Mouse (Mus musculus) CD4-positive, CD25-positive, alpha-beta regulatory T cell, adult 2 months (primary cell): ENCODE data around the gene Myo18a.

ENCODE experiments used
- DNase-seq: peaks from one replicate; pipeline ENCODE4 v3.0.0-alpha.2; 2012; ENCODE audit warnings: low read depth, low spot score

The Myo18a gene

GRCm38 (mm10) chr11:77836751-77837150, 73.7 kb downstream of the Myo18a start:
- DNase-seq, result no peak

DNA sequence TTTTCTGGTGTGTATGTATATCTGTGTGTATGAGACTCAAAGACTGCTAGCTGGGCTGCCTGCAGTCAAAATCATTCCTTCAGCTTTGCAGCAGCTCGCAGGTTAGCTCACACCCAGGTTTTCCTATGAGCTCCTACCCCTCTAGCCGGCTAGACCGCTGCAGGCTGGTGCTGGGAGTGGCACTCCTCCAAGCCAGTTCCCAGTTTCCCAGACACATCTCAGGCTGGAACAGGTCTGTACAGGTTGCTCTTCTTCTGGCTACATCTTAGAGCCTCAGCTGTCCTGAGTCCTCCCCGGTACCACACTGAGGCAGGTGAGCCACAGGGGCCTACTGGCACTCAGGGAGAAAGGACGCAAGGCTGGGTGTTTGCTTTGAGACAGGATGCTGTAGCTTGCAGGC, 74.8 kb downstream of the Myo18a start:
- no peak for DNase-seq

- DNase-seq, result no peak
Observed at GRCm38 (mm10) chr11:77840523-77841245, 77.6 kb downstream of the Myo18a start.

GRCm38 (mm10) chr11:77843068-77843905, 80.2 kb downstream of the Myo18a start:
- DNase-seq, result no peak

- no peak for DNase-seq
Observed at GRCm38 (mm10) chr11:77843906-77844200, 80.8 kb downstream of the Myo18a start.

DNA sequence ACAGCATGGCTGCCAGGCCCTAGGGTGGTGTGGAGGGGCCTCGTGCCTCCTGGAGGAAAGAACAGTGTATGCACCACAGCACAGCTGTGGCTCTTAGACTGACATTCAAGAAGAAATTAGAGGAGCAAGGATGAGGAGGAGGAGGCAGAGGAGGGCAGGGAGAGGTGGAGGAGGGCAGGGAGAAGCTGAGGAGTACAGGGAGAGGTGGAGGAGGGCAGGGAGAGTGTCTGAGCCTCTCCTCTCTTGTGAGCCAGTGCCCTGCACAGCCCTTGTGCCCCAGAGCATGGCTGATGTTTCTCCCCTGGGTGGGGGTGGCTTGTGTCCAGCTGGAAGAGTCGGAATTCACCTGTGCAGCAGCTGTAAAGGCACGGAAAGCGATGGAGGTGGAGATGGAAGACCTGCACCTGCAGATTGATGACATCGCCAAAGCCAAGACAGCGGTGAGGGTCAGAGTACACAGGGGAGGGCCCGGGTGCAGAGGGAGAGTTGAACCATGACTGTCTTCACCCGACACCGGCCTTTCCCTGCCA, 84.6 kb downstream of the Myo18a start:
- DNase-seq, result no peak

GRCm38 (mm10) chr11:77848131-77848530, 85.1 kb downstream of the Myo18a start:
- DNase-seq, result no peak

DNA sequence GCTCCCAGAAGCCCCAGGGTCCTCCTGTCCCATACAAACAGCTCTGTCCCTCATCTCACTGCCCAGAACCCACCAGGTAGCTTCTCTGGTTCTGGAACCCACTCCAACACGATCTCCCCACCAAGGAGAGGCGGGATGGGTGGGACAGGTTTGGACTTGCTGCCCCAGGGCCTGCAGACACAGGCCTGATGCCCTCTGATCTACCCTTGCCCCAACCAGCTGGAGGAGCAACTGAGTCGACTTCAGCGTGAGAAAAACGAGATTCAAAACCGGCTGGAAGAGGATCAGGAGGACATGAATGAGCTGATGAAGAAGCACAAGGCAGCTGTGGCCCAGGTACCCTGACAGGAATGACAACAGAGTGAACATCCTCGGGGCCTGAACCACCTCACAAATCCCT, 86.1 kb downstream of the Myo18a start:
- DNase-seq, result no peak

DNA sequence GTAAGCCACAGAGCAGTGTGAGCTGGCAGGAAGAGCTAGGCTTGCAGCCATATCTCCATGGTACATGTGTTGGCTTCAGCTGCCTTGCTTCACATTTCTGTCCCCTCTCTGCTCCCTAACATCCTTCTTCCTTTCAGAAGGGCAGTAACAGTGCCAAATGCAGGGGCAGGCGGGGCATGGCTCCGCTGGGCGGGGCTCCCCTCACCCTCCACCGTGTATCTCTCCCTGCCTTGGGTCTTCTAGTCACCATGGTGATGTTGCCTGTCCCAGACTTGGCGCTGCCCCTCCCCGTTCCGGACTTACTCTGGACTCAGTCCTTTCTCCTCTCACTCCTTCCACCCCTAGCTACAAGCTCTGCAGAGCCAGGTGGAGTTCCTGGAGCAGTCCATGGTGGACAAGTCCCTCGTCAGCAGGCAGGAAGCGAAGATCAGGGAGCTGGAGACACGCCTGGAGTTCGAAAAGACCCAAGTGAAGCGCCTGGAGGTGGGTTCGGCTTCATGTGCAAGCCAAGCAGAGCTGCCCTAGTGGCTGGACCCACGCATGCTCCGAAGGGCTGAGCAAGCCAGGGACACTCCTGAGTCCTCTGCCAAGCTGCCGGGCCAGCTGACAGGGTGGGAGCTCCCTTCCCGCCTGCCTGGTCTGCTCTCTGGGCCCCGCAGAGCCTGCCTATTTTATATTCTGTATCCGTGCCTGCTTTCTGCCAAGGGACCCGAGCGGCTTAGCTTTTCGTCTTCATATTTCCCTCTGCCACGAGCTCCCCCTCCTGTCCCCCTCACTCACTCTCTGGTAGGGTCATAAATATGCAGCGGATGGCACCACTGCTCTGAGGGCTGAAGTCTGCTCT, 87.6 kb downstream of the Myo18a start:
- DNase-seq, result no peak

DNA sequence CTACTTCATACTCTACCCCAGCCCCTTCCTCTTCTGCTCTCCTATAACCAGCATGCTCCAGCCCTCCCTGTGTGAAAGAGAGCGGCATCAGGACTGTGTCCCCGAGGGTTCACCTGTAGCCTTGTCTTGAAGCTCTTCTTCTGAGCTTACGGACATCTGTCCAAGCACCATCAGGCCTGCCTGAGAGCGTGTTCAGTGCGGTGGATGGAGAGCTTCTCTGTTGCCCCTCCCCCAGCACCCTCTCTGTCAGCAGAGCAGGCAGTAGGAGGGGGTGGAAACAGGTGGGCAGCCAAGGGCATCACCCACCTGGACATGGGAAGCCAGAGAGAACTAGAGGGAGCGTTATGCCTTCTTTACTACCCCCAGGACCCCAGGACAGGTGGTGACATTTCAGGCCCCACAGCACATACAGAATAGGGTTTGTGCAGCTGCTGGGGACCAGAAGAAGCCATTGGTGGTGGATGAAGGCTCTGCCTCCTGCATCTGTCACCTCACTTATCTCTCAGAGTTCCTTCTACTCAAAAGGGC, 88.5 kb downstream of the Myo18a start:
- no peak for DNase-seq

DNA sequence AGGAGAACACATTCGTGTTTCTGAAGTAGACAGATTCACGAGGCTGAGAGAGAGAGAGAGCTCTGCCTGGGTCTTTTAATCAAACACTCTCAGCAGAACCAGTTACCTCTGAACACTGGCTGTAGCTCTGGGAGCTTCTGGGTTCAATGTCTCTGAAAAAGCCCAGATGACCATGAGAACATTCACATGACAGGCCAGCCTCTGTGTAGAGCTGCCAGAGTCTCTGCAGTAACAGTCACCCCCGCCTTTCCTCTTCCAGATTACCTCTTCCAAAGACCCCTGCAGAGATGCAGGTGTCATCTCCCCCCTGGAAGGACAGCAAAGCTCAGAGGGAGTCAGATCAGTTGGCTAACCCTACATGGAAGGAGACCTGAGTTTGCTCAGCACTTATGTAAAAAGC, 89.1 kb downstream of the Myo18a start:
- no peak for DNase-seq

GRCm38 (mm10) chr11:77852941-77853668, 90.1 kb downstream of the Myo18a start:
- no peak for DNase-seq

GRCm38 (mm10) chr11:77854641-77855040, 91.6 kb downstream of the Myo18a start:
- no peak for DNase-seq

- no peak for DNase-seq
Observed at GRCm38 (mm10) chr11:77855396-77855795, 92.3 kb downstream of the Myo18a start.

DNA sequence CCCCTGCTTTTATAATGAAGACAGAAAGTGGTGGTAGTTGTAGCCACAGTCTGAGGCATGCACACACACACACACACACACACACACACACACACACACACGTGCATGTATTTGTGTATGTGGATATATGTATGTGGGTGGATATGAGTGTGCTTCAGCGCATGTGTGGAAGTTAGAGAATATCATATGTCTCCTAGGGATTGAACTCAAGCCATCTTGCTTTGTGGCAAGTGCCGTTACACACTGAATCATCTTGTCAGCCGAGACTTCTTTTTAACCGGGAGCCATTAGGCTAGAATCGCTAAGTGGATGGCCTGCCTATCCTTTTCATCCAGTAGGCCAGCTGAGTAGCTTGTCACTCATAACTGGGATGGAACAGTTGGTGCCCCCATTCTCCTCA, 94.0 kb downstream of the Myo18a start:
- no peak for DNase-seq

- no peak for DNase-seq
Observed at GRCm38 (mm10) chr11:77858589-77858988, 95.5 kb downstream of the Myo18a start.

DNA sequence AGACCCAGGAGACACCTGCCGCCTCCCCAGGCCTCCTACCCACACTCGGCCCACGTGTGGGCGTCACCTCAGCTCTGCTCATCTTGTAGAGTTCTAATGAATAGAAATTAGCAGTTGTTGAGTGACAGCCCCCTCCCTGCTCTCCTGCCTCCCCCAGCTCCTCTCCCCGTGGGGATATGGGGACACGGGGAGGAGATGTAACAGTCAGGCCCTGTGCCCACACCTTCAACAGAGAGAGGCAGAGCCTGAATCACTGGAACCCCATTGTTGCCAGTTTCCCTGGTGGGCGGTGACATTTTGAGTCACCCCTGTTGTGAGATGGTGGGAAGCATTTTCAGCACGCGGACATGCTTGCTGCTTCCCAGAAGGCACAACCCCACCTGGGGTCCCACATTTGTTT, 97.9 kb downstream of the Myo18a start:
- DNase-seq, result no peak

DNA sequence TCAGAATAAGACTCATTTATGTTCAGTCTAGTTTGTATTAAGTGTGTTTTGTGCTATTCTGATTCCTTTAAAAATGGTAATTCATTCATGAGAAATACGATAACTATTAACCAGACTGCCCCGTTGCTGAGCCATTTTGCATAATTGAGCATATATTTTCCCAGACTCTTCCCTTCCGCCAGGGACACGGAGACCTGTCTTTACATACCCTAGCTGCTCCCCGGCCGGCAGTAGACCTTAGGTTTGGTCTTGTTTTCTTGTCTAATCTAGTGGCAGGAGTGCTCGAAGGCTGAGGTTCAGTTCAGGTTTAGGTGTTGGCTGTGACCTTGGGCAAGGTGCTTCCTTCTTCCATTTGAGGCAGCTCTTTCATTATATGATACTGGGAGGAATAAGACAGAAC, 99.8 kb downstream of the Myo18a start:
- no peak for DNase-seq

DNA sequence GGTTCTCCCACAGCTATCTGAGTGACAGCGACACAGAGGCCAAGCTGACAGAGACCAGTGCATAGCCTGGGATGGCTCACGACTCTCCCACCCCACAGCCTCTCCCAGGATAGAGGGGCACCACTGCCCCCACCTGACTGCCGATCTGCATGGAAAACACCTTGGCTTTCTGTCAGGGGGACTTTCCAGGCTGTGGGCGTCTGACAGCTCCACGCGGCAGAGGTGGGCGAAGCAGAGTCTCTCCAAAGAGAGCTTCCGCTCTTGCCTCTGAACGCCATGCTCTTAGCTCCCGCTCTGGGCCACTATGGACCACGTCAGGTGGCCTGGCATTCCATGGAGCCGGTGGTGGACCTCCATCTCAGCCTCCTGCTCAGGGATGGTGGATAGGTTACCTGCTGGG, 101.7 kb downstream of the Myo18a start:
- no peak for DNase-seq

DNA sequence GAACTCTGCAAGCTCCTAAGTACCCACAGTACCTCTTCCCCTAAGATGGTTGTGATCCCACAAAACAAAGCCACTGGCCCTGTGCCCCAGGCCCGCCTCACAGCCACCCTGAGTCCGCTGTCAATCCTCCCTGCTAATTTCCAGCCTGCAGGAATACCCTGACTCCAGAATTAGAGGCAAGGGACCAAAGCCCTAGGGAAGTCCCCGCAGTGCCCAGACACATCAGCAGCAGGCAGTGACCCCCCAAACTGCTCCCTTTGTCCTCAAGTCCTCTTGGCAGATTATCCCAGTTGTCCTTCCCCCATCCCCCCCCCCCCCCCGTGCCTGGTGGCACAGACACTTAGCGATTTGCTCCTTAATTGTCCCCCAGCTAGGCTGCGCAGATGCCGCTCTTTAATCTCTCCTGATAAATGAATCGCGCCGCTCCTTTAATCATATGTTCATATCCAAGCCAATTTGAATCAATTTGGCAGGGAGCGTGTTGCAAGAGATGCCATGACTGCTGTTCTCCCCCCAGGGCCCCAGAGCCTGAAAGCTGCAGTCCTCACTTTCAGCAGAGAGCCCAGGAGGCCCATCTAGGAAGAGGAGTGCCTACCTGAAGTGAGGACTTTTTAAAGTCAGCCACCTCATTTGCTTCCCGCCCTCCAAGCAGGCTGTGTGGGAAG, 104.5 kb downstream of the Myo18a start:
- no peak for DNase-seq

GRCm38 (mm10) chr11:77871436-77871835, 108.4 kb downstream of the Myo18a start:
- DNase-seq, result no peak
